Mouse (Mus musculus): Measurements from ENCODE around the gene Hax1.

Hax1 gene

DNA sequence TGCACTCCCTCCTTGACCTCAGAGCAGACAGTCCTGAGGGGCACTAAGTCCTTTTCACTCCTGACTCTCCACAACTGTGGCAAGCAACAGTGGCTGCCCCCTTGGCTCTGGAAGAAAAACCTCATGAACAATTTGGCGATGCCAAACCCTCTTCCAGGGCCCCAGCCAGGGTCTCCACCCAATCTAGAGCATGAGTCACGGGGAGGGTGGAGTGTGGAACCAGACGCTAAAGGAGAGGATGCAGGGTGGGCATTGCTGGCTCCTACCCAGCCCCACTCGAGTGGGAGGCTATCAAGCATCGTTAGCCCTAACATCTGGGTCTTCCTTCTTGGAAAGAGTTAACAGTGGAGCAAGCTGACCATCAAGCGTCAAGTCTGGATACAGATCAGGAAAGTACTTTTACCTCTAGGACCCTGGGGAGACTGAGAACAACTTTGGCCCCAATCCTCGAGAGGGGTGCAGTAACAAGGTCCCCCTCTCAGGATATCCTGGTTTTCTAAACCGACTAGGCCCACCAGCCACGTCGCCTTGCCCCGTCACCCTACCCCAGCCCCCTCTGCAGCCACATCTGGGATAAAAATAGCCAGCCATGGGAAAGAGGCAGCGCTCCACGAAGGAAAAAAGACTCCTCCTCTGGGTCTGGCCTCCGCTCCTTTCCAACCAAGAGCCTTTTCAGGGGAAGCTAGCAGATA lies 36.4 kb downstream of the Hax1 start:
- no peak for DNase-seq (ENCODE audit: extremely low read depth, low read depth)

- peak; percentile 55 for DNase-seq (ENCODE audit: extremely low read depth, low read depth)
These were observed 37.1 kb downstream of the Hax1 start for GRCm38 (mm10) chr3:89961436-89961835.

- peak; percentile 42 for DNase-seq (ENCODE audit: extremely low read depth, low read depth)
These were observed 38.1 kb downstream of the Hax1 start for GRCm38 (mm10) chr3:89960469-89960868.

GRCm38 (mm10) chr3:89959435-89959834 lies 39.1 kb downstream of the Hax1 start:
- DNase-seq (ENCODE audit: extremely low read depth, low read depth): no peak

- DNase-seq (ENCODE audit: extremely low read depth, low read depth): no peak
These were observed 40.7 kb downstream of the Hax1 start for GRCm38 (mm10) chr3:89957880-89958279.

- DNase-seq (ENCODE audit: extremely low read depth, low read depth): peak; percentile 31
These were observed 42.2 kb downstream of the Hax1 start for GRCm38 (mm10) chr3:89956177-89956971.

GRCm38 (mm10) chr3:89953420-89953819 lies 45.2 kb downstream of the Hax1 start:
- DNase-seq (ENCODE audit: extremely low read depth, low read depth): peak; percentile 69

- no peak for DNase-seq (ENCODE audit: extremely low read depth, low read depth)
These were observed 49.9 kb downstream of the Hax1 start for GRCm38 (mm10) chr3:89948655-89949054.

DNA sequence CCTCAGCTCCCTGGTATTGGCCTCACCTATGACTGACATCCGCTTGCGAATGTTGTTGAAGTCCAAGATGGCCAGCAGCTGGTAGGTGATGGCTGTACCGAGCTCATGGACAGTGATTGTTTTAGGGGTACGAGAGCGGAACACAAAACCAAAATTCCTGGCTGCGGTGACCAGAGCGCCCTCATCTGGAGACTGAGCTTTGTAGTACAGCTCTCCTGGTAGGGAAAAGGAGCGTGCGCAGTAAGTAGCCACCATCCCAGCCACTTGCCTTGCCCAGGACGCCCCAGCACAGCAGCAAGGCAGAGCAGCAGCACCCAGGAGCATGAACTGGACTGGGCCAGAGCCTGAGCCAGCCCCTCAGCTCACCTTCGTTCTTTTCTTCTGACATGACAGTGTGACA lies 50.6 kb downstream of the Hax1 start:
- DNase-seq (ENCODE audit: extremely low read depth, low read depth): no peak

All from MEL-GATA-1-ER (cell line).